Mouse (Mus musculus) bone marrow macrophage, adult 2 months (primary cell): ENCODE measurements at regions not wholly inside any gene's neighbourhood (a gene's known extent, or its start where the extent isn't known, plus 50 kb on each side); places are given as distances from the start of the nearest gene placed in this dataset.

Source experiments
- CTCF ChIP-seq: IDR thresholded peaks from 2 replicates; pipeline ENCODE4 v1.5.1; 2012; ENCODE audit warnings: low read depth, mild to moderate bottlenecking, low read length, moderate library complexity
- POLR2A ChIP-seq: IDR thresholded peaks from 2 replicates; pipeline ENCODE4 v1.6.1; 2012; ENCODE audit warnings: mild to moderate bottlenecking, low read depth, low read length, borderline replicate concordance

DNA sequence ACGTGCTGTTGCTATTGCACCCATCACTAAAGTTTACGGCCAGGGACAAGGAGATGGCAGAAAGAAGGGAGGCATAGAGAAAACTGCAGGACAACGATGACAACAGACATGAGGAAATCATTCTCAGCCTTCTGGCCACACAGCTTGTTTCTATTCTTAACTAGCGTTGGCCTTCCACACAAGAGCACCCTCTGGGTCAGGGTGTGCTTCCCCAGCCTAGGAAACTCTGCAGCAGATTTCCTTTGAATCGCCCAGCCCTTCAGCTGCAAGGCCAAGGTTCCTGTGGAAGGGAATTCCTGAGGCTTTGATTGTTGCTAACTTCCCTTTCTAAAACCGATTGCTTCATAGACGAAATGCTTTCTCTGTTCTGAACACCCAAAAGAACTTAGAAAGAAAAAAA lies 103.8 kb upstream of the Cav2 start:
- TF ChIP-seq CTCF (no peak), POLR2A (no peak)
